Mouse (Mus musculus) midbrain, embryonic 16.5 days (tissue): ENCODE data around the gene Acot3. TPM values are rescaled to one million over a fixed set of nuclear protein-coding genes. Genes with fewer than 3 reads are reported as not detected.
"Not testable (repeated sequence)": the region's sequence is repeated elsewhere in the genome, so short reads cannot be mapped to it uniquely, and the experiment has no call there.

ENCODE experiments used
- ATAC-seq: fragments of 200-750 bp; cut with Nextera tagmentation; 2 replicates; pipeline ENCODE4 v1.8.0; 2017; ENCODE audit warnings: moderate TSS enrichment
- H3K27ac ChIP-seq: fragments of 300-500 bp; sonication (generic); 2 replicates; pipeline ENCODE4 v1.5.1; 2014; ENCODE audit warnings: mild to moderate bottlenecking, low read length, mixed read lengths
- H3K27me3 ChIP-seq: fragments of 300-500 bp; sonication (generic); 2 replicates; pipeline ENCODE4 v1.6.1; 2014; ENCODE audit warnings: low read depth, low read length, mixed read lengths; ENCODE audit not compliant: control insufficient read depth, insufficient read depth
- H3K36me3 ChIP-seq: fragments of 300-500 bp; sonication (generic); 2 replicates; pipeline ENCODE4 v1.6.1; 2014; ENCODE audit warnings: mild to moderate bottlenecking, low read length, moderate library complexity, mixed read lengths; ENCODE audit not compliant: control insufficient read depth, insufficient read depth
- H3K4me1 ChIP-seq: fragments of 300-500 bp; sonication (generic); 2 replicates; pipeline ENCODE4 v1.6.1; 2014; ENCODE audit warnings: mild to moderate bottlenecking, low read length, mixed read lengths; ENCODE audit not compliant: control insufficient read depth, insufficient read depth
- H3K4me2 ChIP-seq: fragments of 300-500 bp; sonication (generic); 2 replicates; pipeline ENCODE4 v1.6.1; 2014; ENCODE audit warnings: mild to moderate bottlenecking, low read length, mixed read lengths
- H3K4me3 ChIP-seq: fragments of 300-500 bp; sonication (generic); 2 replicates; pipeline ENCODE4 v1.5.1; 2014; ENCODE audit warnings: low read depth, mild to moderate bottlenecking, low read length, moderate library complexity, mixed read lengths
- H3K9ac ChIP-seq: fragments of 300-500 bp; sonication (generic); 2 replicates; pipeline ENCODE4 v1.6.1; 2014; ENCODE audit warnings: low read depth, low read length, mixed read lengths
- H3K9me3 ChIP-seq: fragments of 300-500 bp; sonication (generic); replicated peaks from 2 replicates; pipeline ENCODE4 v1.6.1; 2014; ENCODE audit warnings: mild to moderate bottlenecking, low read length, mixed read lengths; ENCODE audit not compliant: control insufficient read depth, poor library complexity, severe bottlenecking
- WGBS: fragments of 180-500 bp; shearing (Covaris S2); extraction: QIAGEN DNeasy Blood & Tissue Kit; methylation state at CpG from one replicate; pipeline ENCODE4 v1.1.7; 2014; 5-methylcytosine and 5-hydroxymethylcytosine counted together
- polyA plus RNA-seq: library from polyadenylated mRNA; unstranded; fragments of >200 nt; fragmentation: Nextera tagmentation; extraction: Ambion mirVana; gene quantifications from 2 replicates; pipeline ENCODE4 v1.2.1, GENCODE M21; 2015

Gene Acot3
- polyA plus RNA-seq, 1 experiment from 2014 or later: 1.4 TPM

GRCm38 (mm10) chr12:84068986-84069385 lies 17.0 kb downstream of the Acot3 start, which contains the start of gene Acot5:
TSS of gene Acot5 (plus strand) at chr12:84069325.
- 58% methylated on average over 9 of the region's 9 CpGs for WGBS
- Histone ChIP-seq H3K27ac (no peak within 1 kb of the TSS), H3K9ac (peak within 1 kb of the TSS; percentile 43; the same call in 1 of the 2 replicates), H3K36me3 (no peaks in the 10 kb centered on the region), H3K4me1 (no peaks in the 10 kb centered on the region), H3K27me3 (peaks cover 19% of the 10 kb centered on the region), H3K4me2 (peak within 1 kb of the TSS; percentile 63), H3K4me3 (peak within 1 kb of the TSS; percentile 42), H3K9me3 (no peaks in the 10 kb centered on the region)
- no peak for ATAC-seq

GRCm38 (mm10) chr12:84069582-84069981 lies 17.6 kb downstream of the Acot3 start:
- not testable (repeated sequence) for H3K4me1 ChIP-seq, ATAC-seq, H3K27ac ChIP-seq, H3K36me3 ChIP-seq, H3K9me3 ChIP-seq
- Histone ChIP-seq H3K4me2 (peak overlapping the region; percentile 63), H3K27me3 (peaks cover 19% of the 10 kb centered on the region), H3K9ac (peak overlapping the region; percentile 43; the same call in 1 of the 2 replicates), H3K4me3 (peak overlapping the region; percentile 42)
- WGBS: under 1% methylated on average over 36 of the region's 52 CpGs

- Histone ChIP-seq H3K9me3 (no peaks in the 10 kb centered on the region), H3K4me1 (no peaks in the 10 kb centered on the region), H3K4me3 (no peak overlapping the region), H3K9ac (no peak overlapping the region), H3K27ac (no peak overlapping the region), H3K27me3 (peaks cover 19% of the 10 kb centered on the region), H3K36me3 (no peaks in the 10 kb centered on the region), H3K4me2 (no peak overlapping the region)
- no peak for ATAC-seq
- WGBS: 89% methylated on average over 2 of the region's 2 CpGs
Measured at GRCm38 (mm10) chr12:84071696-84072095, 19.8 kb downstream of the Acot3 start.

- no peak for ATAC-seq
- Histone ChIP-seq H3K27me3 (no peaks in the 10 kb centered on the region), H3K36me3 (no peaks in the 10 kb centered on the region), H3K4me2 (no peak overlapping the region), H3K4me3 (no peak overlapping the region), H3K4me1 (no peaks in the 10 kb centered on the region), H3K9me3 (no peaks in the 10 kb centered on the region), H3K27ac (no peak overlapping the region), H3K9ac (no peak overlapping the region)
- 83% methylated on average over 4 of the region's 4 CpGs for WGBS
Measured at GRCm38 (mm10) chr12:84077371-84077990, 25.5 kb downstream of the Acot3 start.

GRCm38 (mm10) chr12:84083842-84084241 lies 31.9 kb downstream of the Acot3 start:
- no peak overlapping the region for H3K4me3 ChIP-seq
- WGBS: 84% methylated on average over 2 of the region's 2 CpGs
- no peak for ATAC-seq
- no peaks in the 10 kb centered on the region for H3K4me1 ChIP-seq
- H3K9me3 ChIP-seq: no peaks in the 10 kb centered on the region
- no peaks in the 10 kb centered on the region for H3K27me3 ChIP-seq
- H3K4me2 ChIP-seq: no peak overlapping the region
- H3K36me3 ChIP-seq: no peaks in the 10 kb centered on the region
- no peak overlapping the region for H3K9ac ChIP-seq
- H3K27ac ChIP-seq: no peak overlapping the region

GRCm38 (mm10) chr12:84084581-84084980 lies 32.6 kb downstream of the Acot3 start:
- H3K27me3 ChIP-seq: no peaks in the 10 kb centered on the region
- no peak overlapping the region for H3K27ac ChIP-seq
- H3K4me1 ChIP-seq: no peaks in the 10 kb centered on the region
- no peak for ATAC-seq
- no peaks in the 10 kb centered on the region; the same call in 1 of the 2 replicates for H3K9me3 ChIP-seq
- 93% methylated on average over 4 of the region's 4 CpGs for WGBS
- H3K9ac ChIP-seq: no peak overlapping the region
- H3K36me3 ChIP-seq: no peaks in the 10 kb centered on the region
- no peak overlapping the region for H3K4me3 ChIP-seq
- no peak overlapping the region for H3K4me2 ChIP-seq

- H3K27ac ChIP-seq, ATAC-seq, H3K4me3 ChIP-seq, H3K9ac ChIP-seq, H3K36me3 ChIP-seq, H3K9me3 ChIP-seq, H3K4me1 ChIP-seq, H3K4me2 ChIP-seq, H3K27me3 ChIP-seq: not testable (repeated sequence)
- WGBS: 84% methylated on average over 5 of the region's 5 CpGs
Measured at GRCm38 (mm10) chr12:84094666-84095065, 42.7 kb downstream of the Acot3 start.

GRCm38 (mm10) chr12:84099605-84100004 lies 47.7 kb downstream of the Acot3 start:
- WGBS: 98% methylated on average over 2 of the region's 2 CpGs
- no peak for ATAC-seq

GRCm38 (mm10) chr12:84100071-84100470 lies 48.1 kb downstream of the Acot3 start:
- H3K27ac ChIP-seq: no peak overlapping the region
- no peak overlapping the region for H3K9ac ChIP-seq
- no peak for ATAC-seq
- H3K36me3 ChIP-seq: no peaks in the 10 kb centered on the region
- H3K4me2 ChIP-seq: peak overlapping the region; percentile 82
- peak overlapping the region; percentile 57 for H3K4me3 ChIP-seq
- 38% methylated on average over 1 of the region's 1 CpGs for WGBS
- no peaks in the 10 kb centered on the region for H3K4me1 ChIP-seq
- H3K27me3 ChIP-seq: no peaks in the 10 kb centered on the region
- no peaks in the 10 kb centered on the region for H3K9me3 ChIP-seq

More at GRCm38 (mm10) chr12:84099605-84100004, 47.7 kb downstream of the Acot3 start:
- Histone ChIP-seq H3K9me3 (no peaks in the 10 kb centered on the region), H3K27ac (no peak overlapping the region), H3K9ac (no peak overlapping the region), H3K4me1 (no peaks in the 10 kb centered on the region), H3K36me3 (no peaks in the 10 kb centered on the region), H3K4me3 (no peak overlapping the region), H3K4me2 (no peak overlapping the region), H3K27me3 (no peaks in the 10 kb centered on the region)
